Mouse (Mus musculus) kidney, adult 18-20 months (tissue): ENCODE measurements at regions not wholly inside any gene's neighbourhood (a gene's known extent, or its start where the extent isn't known, plus 50 kb on each side); places are given as distances from the start of the nearest gene placed in this dataset.

Experiments
- DNase-seq: peaks from one replicate; pipeline ENCODE4 v3.0.0; 2021

DNA sequence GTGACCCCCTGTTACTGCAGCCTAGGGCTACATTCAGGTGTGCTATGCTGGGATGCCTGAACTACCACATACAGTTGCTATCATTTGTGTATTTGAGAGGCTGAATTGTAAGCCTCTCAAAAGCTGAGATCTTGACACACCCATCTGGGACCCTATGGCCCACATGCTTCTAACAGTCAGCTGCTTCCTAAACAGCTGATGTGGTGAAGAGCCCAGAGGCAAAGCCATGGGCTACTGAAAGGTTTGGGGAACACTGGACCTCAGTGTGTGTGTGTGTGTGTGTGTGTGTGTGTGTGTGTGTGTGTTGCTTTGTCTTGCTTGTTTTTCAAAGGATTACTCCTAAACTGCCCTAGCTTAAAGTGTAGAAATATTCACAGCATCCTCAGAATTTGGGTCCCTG lies 75.0 kb downstream of the Lbh start:
- DNase-seq: no peak

- DNase-seq: no peak
Observed at GRCm38 (mm10) chr17:72993626-72994025, 75.5 kb downstream of the Lbh start.

- no peak for DNase-seq
Observed at GRCm38 (mm10) chr17:72996539-72996938, 78.4 kb downstream of the Lbh start.

- DNase-seq: no peak
Observed at GRCm38 (mm10) chr17:72997301-72997921, 79.3 kb downstream of the Lbh start.

DNA sequence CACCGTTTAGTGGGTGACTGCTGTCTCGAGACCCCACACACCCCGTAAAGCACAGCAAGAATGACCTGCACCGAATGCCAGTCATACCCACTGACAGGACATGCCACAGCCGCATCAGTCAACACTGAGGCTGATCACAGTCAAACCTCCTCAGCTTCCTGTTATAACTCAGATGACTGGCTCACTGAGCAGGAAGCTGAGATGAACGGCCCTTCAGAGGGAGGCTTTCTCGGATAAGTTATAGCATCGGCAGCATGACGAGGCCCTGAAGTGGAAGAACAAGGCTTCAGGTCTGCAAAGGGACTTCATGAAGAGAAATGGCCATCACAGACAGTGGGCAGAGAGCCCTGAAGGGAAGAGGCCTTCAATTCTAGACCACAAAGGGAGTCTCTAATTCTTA lies 87.0 kb downstream of the Lbh start:
- DNase-seq: no peak

- DNase-seq: peak; percentile 73
Observed at GRCm38 (mm10) chr17:73008901-73009300, 90.8 kb downstream of the Lbh start.

GRCm38 (mm10) chr17:73009962-73010361 lies 91.9 kb downstream of the Lbh start:
- peak; percentile 21 for DNase-seq

- no peak for DNase-seq
Observed at GRCm38 (mm10) chr17:73012356-73012755, 94.3 kb downstream of the Lbh start.

DNA sequence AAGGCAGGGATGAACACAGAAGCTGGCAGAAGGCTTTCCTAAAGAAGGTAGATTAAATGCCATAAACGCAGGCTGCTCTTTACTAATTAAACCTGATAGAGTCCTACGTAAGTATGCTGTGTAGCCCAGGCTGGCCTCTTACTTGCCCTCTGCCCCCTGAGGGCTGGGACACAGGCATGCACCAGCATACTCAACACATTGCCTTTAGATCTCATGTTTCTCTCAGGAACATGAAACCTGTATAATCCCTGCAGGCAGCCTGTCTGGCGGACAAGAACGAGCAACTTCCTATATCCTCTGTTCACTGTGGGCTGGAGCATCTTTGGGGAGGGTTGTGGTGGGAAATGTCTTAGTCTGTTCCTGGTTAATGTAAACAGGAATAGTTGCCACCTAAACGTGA lies 94.8 kb upstream of the Lclat1 start:
- DNase-seq: no peak

DNA sequence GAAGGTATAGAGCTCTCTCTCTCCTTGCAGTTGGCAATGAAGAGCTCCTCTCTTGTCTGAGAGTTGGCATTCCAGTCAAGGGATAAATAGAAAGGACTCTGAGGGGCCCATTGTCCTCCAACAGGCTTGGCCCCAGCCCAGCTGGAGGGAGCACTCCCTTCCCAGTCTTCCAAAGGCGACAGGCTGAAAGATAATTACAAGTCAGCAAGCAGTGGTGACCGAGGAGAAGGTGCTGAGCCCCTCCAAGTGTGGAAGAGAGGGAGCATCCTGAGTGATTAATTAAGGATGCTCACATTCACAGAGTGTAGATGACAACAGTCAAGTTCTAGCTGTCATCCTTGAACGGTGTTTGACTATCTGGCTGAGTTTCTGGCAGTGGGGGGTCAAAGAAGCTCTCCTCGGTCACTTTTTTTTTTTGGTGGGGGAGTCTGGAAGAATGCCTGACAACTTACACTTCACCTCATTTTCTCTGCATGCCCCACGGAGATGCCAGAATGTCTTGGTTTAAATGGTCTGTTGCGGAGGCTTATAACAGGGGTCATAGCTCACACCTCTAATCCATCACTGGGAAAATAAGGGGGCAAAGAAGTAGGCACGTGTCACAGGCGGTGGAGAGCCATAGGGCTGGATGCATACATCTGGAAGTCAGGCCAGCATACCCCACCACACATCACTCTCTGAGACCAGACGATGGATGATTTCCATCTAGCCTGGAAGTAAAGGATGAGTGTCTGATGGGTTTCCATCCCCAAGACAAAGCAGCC lies 93.5 kb upstream of the Lclat1 start:
- no peak for DNase-seq

DNA sequence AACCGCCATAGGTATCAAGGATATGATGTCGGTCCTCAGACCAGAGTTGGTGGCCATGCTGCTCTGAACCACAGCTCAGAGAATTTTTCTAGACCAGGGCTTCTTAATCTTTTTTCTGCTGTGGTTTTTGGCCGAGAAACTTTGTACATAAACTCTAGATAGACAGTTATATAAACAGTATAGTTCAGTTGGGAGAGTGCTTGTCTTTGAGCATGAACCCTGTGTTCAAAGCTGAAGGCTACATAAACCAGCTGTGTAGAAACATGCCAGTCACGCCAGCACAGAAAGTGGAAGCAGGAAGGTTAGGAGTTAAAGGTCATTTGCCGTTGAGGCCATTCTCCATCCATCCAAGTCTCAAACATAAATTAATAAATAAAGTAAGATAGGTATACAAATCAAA lies 90.6 kb upstream of the Lclat1 start:
- DNase-seq: no peak

- DNase-seq: peak; percentile 68
Observed at GRCm38 (mm10) chr17:73022630-73023051, 85.1 kb upstream of the Lclat1 start.

GRCm38 (mm10) chr17:73023362-73024107 lies 84.2 kb upstream of the Lclat1 start:
- no peak for DNase-seq

GRCm38 (mm10) chr17:73027122-73027521 lies 80.7 kb upstream of the Lclat1 start:
- DNase-seq: no peak

DNA sequence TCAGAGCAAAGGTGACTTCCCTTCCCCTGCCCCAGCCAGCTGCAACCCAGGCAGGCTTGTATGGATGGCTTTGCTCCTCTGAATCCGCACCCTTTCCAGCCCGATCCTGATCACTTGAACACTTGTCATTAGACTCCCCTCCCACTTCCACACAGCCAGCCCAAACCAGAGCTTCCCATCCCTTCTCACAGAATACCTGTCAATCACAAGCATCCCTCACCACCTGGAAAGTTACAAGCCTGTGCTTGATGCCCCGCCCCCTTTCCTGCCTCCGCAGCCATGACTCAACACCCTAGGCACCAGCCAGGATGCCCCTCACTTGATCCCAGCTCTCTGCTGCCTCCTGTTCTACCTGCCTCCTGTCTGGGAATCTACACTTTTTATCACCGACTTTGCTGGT lies 76.0 kb upstream of the Lclat1 start:
- no peak for DNase-seq

GRCm38 (mm10) chr17:73032326-73032725 lies 75.5 kb upstream of the Lclat1 start:
- DNase-seq: no peak

GRCm38 (mm10) chr17:73034420-73034819 lies 73.4 kb upstream of the Lclat1 start:
- DNase-seq: no peak

- peak; percentile 53 for DNase-seq
Observed at GRCm38 (mm10) chr17:73034981-73035481, 72.8 kb upstream of the Lclat1 start.

DNA sequence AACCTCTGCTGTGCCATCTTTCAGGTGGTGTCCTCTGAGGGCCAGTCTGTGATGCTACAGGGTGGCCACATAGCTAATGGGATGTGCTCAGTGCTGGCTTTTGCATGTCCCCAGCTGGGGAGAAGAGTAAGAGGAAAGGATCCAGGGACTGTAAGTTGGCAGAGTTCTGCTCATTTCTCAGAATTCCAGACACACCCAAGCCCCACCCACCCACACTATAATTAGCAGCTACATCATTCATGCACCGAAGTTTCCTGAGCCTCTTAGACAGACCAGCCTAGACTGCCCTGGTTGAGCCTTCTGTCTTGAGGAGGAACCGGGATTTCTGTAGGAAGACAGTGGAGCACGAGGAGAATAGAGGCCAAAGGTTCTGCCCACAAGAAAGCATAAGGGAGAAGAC lies 70.9 kb upstream of the Lclat1 start:
- DNase-seq: no peak

DNA sequence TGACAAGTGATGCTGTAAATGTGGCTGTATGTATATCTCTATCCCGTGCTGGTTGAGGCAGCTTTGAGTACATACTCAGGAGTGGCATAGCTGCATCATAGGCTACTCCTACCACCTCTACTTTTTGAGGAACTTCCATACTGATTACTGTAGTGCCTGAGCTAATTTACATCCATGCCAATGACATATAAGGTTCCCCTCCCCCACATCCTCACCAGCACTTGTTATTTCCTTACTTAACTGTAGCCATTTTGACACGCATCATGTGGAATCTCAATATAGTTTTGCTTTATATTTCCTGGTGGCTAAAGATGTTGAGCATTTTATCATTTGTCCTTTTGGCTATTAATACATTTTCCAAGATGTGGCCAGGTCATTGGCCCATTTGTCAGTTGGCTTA lies 69.2 kb upstream of the Lclat1 start:
- DNase-seq: no peak

DNA sequence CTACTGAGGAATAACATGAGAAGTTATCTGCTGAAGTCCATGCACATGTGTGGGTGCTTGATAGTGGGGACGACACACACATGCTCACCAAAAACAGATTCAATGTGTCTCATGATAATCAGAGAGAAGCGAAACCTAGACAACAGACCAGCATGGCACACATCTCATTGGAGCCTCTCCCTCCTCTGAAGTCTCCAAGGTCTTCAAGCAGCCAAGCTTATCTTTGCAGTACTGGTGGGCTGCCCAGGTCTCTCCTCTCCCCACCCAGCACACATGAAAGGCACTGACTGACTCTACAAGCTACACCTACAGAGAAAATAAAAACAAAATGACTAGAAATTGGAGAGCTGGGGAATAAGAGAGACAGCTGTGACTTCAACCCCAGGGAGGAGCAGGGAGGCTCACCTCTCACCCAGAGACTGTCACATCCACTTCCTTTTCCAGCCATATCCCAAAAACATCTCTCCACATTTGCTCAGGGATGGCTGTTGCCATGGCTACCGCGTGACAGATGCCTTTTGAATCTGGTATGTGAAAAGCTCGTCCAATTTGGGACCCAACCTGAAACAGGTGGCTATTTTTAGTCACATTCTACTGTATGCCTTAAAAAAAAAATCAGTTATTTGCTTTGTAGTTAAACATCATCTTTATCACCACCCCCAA lies 62.7 kb upstream of the Lclat1 start:
- DNase-seq: no peak

- DNase-seq: no peak
Observed at GRCm38 (mm10) chr17:73046985-73047384, 60.8 kb upstream of the Lclat1 start.

DNA sequence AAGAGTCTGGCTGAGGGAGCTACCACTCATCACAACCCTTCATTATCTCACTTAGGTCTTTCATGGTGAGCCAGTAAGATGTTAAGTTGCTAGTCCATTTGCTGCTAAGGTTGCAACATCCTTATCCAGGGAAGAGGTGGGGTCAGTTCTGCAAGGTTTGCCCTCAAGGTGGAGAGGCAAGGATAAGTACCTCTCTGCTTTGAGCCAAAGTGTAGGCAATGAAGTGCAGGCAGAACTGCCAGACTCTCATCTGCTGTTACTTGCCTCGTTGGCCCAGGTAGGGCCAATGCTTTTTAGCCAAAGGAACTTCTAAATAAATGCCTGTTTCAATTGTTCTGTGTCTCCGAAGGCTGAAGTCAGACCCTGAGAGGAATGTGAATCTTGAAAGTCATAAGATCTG lies 59.6 kb upstream of the Lclat1 start:
- no peak for DNase-seq
